Mouse (Mus musculus): ENCODE results near the gene Tmx2. TPM values are rescaled to one million over a fixed set of nuclear protein-coding genes. Genes with fewer than 3 reads are reported as not detected.

The Tmx2 gene
- 203 TPM for polyA plus RNA-seq (2014; fragmentation: Illumina TruSeq; extraction: RNeasy Lipid Tissue Mini Kit (QIAGEN cat#74804); ENCODE audit: low read depth, low replicate concordance)

DNA sequence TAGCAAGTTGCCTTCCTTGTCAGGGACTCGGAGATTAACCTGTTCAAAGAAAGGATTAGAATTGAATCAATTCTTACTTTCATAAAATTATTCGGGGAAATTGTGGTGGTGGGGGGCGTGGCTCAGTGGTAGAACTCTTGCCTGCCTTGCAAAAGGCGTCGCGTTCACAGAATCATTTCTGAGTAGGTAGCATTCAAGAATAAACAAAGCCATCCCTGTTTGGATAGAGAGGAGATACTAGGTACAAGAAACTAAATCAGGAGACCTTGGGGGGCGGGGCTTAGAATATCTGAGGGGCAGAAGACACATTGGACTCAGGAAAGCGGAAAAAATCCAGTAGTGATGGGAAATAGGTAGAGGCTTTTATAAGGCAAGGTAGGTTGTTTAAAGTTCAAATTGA lies at the start of gene Tmx2:
Gene Tmx2 (minus strand): TSS at position 125 of the 400 bp plus-strand sequence.

DNA sequence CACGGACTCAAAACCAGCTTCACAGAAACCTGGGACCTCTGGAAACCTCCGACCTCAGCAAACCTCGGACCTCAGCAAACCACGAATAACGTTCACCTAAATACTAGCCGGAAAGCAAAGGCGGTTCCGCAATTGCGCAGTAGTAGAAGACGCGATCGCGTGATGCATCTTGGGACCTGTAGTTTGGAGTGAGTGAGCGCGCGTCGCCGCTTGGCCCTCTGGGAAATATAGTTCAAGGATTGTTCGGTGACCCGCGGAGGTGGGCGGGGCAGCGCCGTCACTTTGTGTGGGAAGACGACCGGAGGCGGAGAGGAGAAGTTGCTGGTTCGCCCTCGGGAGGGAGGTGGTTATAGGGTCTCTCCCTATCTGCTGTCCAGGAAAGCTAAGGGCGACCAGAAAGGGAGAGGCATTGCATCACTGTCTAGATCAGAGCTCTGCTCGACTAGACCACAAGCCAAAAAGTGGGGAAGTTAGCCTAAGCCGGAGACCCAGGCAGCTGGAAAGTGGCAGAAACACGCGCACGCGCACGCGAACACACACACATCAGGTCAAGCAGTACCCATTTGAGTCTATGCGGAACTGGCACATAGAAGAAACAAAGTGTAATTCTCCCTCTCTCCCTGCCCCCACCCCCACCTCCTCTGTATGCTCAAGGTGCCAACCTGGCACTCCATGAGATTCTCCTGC lies 48.4 kb upstream of the Tmx2 start, which contains the start of gene Clp1:
Gene Clp1 (minus strand): TSS at position 179 of the 687 bp plus-strand sequence.

DNA sequence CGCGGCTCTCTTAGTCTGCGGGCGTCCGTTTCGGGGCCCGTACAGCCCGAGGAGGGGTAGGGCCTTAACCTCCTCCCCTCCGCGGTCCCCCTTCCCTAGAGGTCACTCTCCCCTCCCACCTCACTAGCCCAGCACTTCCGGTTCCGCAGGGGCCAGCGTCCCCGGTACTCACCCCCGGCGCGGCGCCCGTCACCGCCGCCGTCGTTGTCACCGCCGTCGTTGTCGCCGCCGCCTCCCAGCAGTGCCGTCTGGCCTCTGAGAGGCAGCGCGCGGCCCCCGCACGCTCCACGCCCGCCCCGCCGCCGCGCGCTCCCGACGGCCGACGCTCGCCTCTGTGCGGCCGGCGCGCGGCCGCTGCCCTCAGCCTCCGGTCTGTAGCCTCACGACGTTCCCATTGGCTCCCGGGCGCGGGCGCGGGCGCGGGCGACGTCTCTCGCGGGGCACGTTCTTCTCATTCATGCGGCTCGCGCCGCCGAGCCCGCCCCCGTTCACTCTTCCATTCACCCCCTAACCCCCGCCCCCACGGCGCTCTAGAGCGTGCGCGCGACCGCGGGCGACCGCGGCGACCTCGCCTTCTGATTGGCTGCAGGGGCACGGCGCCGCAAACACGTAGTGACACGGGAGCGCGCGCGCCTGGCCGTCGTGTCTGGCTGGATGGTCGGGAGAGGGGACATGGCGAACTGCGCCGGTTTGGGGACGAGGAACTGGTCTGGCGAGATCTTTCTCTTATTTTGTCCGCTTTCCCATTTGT lies 36.0 kb upstream of the Tmx2 start, which contains the start of gene Zdhhc5:
Gene Zdhhc5 (minus strand): TSS at position 370 of the 751 bp plus-strand sequence.

DNA sequence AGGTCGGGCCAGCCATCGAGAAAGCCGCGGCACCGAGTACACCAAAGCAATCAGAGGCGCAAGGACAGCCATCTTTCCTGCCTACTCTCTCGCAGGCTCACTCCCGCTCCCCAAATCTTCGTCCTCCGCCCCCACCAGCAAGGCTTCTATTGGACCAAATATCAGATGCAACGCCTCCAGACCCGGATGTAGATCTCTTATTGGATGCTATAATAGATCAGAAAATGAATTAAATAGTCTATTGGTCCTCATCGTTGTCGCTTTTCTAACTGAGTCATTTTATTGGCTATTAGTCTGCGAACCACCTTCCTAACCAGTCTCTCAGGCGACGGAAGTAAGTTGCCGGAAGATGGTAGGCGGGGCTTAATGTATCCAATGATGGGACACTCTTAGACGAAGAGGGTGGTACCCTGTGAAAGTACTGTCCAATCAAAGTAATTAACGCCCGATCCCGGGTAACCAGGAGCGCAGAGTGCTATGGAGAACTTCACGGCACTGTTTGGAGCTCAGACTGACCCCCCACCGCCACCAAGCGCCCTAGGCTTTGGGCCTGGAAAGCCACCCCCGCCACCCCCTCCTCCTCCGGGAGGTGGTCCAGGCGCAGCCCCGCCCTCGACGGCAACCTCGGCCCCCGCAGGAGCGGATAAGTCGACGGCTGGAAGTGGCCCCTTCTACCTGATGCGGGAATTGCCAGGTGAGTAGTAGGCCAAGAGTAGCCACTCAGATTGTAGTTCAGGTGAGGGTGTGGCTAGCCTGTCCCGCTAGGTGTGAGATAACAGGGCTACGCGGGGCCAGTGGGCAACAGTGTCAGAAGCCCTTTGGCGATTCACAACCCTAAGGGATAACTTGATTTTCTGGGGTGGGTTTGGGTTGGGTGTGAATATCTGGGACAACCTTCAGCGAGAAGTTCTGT lies 716 bp downstream of the Tmx2 start, which contains the start of the genes Gm28635 and Med19:
Gene Gm28635 (minus strand): TSS at position 74 of the 913 bp plus-strand sequence.
Gene Med19 (plus strand): TSS at position 435 of the 913 bp plus-strand sequence.

DNA sequence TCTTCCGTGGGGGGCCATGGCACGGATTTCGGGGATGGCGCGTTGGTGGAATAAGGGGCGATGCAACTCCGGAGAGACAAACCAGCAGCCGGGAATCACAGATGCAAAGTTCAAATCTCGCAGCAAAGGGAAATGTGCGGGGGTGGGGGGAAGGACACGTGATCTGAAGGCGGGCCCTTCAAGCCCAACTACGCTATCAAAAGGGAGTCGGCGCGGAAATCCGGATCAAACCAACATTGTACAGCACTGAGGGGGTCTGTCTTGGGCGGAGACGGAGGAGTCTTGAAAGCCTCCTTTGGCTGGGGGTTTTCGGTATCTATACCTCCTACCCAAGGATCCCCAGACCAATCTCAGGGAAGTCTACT lies 8.4 kb downstream of the Tmx2 start, which contains the start of gene Selenoh:
Gene Selenoh (minus strand): TSS at position 202 of the 365 bp plus-strand sequence.

DNA sequence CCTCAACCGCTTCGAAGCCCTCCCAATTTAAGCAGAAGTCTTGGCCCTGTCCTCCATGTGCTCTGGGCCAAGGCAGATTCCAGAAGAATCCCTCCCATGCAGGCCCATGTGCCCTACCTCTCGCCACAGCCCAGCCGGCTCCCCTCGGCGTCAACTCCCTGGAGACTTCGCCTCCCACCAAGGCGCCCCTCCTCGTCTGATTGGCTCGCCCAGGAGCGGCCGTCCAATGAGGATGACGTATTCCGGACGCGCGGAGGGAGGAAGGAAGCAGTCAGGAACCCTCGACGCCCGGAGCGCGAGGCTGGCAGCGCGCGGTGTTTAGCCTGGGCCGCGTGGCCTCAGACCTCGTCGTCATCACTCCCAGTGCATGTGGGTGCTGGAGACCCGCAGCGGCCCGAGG lies 20.1 kb downstream of the Tmx2 start, which contains the start of gene Btbd18:
Gene Btbd18 (plus strand): TSS at position 274 of the 400 bp plus-strand sequence.

DNA sequence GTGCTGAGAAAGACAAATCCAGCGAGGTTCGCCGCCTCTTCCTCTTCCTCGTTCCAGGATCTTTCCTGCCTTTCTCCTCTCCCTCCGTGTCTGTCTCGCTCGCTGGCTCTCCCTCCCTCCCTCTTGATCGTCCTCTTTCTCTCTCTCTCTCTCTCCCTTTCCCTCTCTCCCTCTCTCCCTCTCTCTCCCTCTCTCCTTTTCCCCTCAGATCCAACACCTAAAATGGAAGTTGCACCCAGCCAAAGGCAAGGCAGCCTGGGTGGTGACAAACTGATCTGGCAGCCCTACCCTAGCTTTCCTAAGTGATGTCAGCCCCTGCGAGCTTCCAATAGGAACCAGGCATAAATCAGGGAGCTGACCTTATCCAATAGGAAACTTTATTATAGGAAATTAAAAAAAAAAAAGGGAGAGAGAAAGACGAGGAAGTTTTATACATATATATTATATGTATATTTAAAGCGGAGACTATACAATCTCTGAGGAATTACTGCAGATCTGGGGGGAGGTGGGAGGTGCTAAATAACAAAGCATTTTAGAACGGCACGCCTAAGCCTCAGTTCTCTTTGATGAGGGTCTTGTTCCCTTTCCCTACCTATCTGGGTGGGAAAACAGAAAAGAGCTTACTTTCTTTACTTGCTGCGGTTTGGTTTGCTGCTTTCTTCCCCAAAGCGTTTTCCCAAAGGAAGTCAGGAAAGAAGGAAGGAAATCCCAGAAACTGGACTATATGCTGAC lies 28.3 kb downstream of the Tmx2 start, which contains the start of gene Ctnnd1:
Gene Ctnnd1 (minus strand): TSS at position 302 of the 732 bp plus-strand sequence.

Other genes with a start within 250 kb of the Tmx2 start
- 48.3 TPM for gene Tfpi, start 202.4 kb downstream of the Tmx2 start, polyA plus RNA-seq (2014; fragmentation: Illumina TruSeq; extraction: RNeasy Lipid Tissue Mini Kit (QIAGEN cat#74804); ENCODE audit: low read depth, low replicate concordance)
- 200 TPM for gene Ctnnd1, start 28.4 kb downstream of the Tmx2 start, polyA plus RNA-seq (2014; fragmentation: Illumina TruSeq; extraction: RNeasy Lipid Tissue Mini Kit (QIAGEN cat#74804); ENCODE audit: low read depth, low replicate concordance)
- not detected for gene Btbd18, start 20.1 kb downstream of the Tmx2 start, polyA plus RNA-seq (2014; fragmentation: Illumina TruSeq; extraction: RNeasy Lipid Tissue Mini Kit (QIAGEN cat#74804); ENCODE audit: low read depth, low replicate concordance)
- 10.5 TPM for gene Selenoh, start 8.4 kb downstream of the Tmx2 start, polyA plus RNA-seq (2014; fragmentation: Illumina TruSeq; extraction: RNeasy Lipid Tissue Mini Kit (QIAGEN cat#74804); ENCODE audit: low read depth, low replicate concordance)
- not detected for gene Gm28635, start 1.1 kb downstream of the Tmx2 start, polyA plus RNA-seq (2014; fragmentation: Illumina TruSeq; extraction: RNeasy Lipid Tissue Mini Kit (QIAGEN cat#74804); ENCODE audit: low read depth, low replicate concordance)
- 45.8 TPM for gene Med19, start 738 bp downstream of the Tmx2 start, polyA plus RNA-seq (2014; fragmentation: Illumina TruSeq; extraction: RNeasy Lipid Tissue Mini Kit (QIAGEN cat#74804); ENCODE audit: low read depth, low replicate concordance)
- gene Zdhhc5, start 36.0 kb upstream of the Tmx2 start, polyA plus RNA-seq (2014; fragmentation: Illumina TruSeq; extraction: RNeasy Lipid Tissue Mini Kit (QIAGEN cat#74804); ENCODE audit: low read depth, low replicate concordance), result 79.5 TPM
- 18.6 TPM for gene Clp1, start 48.2 kb upstream of the Tmx2 start, polyA plus RNA-seq (2014; fragmentation: Illumina TruSeq; extraction: RNeasy Lipid Tissue Mini Kit (QIAGEN cat#74804); ENCODE audit: low read depth, low replicate concordance)
- not detected for gene Ypel4, start 54.9 kb upstream of the Tmx2 start, polyA plus RNA-seq (2014; fragmentation: Illumina TruSeq; extraction: RNeasy Lipid Tissue Mini Kit (QIAGEN cat#74804); ENCODE audit: low read depth, low replicate concordance)
- not detected for gene Gm19426, start 64.5 kb upstream of the Tmx2 start, polyA plus RNA-seq (2014; fragmentation: Illumina TruSeq; extraction: RNeasy Lipid Tissue Mini Kit (QIAGEN cat#74804); ENCODE audit: low read depth, low replicate concordance)
- gene Serping1, start 96.3 kb upstream of the Tmx2 start, polyA plus RNA-seq (2014; fragmentation: Illumina TruSeq; extraction: RNeasy Lipid Tissue Mini Kit (QIAGEN cat#74804); ENCODE audit: low read depth, low replicate concordance), result 26.3 TPM
- gene Ube2l6, start 119.7 kb upstream of the Tmx2 start, polyA plus RNA-seq (2014; fragmentation: Illumina TruSeq; extraction: RNeasy Lipid Tissue Mini Kit (QIAGEN cat#74804); ENCODE audit: low read depth, low replicate concordance), result 8.4 TPM
- gene Smtnl1, start 143.5 kb upstream of the Tmx2 start, polyA plus RNA-seq (2014; fragmentation: Illumina TruSeq; extraction: RNeasy Lipid Tissue Mini Kit (QIAGEN cat#74804); ENCODE audit: low read depth, low replicate concordance), result not detected
- 2.6 TPM for gene Timm10, start 147.9 kb upstream of the Tmx2 start, polyA plus RNA-seq (2014; fragmentation: Illumina TruSeq; extraction: RNeasy Lipid Tissue Mini Kit (QIAGEN cat#74804); ENCODE audit: low read depth, low replicate concordance)
- gene Slc43a1, start 159.7 kb upstream of the Tmx2 start, polyA plus RNA-seq (2014; fragmentation: Illumina TruSeq; extraction: RNeasy Lipid Tissue Mini Kit (QIAGEN cat#74804); ENCODE audit: low read depth, low replicate concordance), result 0.36 TPM
- not detected for gene Rtn4rl2, start 207.6 kb upstream of the Tmx2 start, polyA plus RNA-seq (2014; fragmentation: Illumina TruSeq; extraction: RNeasy Lipid Tissue Mini Kit (QIAGEN cat#74804); ENCODE audit: low read depth, low replicate concordance)

All from kidney, adult 10 weeks (tissue).